Mouse (Mus musculus): Measurements from ENCODE around the gene Nqo1.

Nqo1 gene

DNA sequence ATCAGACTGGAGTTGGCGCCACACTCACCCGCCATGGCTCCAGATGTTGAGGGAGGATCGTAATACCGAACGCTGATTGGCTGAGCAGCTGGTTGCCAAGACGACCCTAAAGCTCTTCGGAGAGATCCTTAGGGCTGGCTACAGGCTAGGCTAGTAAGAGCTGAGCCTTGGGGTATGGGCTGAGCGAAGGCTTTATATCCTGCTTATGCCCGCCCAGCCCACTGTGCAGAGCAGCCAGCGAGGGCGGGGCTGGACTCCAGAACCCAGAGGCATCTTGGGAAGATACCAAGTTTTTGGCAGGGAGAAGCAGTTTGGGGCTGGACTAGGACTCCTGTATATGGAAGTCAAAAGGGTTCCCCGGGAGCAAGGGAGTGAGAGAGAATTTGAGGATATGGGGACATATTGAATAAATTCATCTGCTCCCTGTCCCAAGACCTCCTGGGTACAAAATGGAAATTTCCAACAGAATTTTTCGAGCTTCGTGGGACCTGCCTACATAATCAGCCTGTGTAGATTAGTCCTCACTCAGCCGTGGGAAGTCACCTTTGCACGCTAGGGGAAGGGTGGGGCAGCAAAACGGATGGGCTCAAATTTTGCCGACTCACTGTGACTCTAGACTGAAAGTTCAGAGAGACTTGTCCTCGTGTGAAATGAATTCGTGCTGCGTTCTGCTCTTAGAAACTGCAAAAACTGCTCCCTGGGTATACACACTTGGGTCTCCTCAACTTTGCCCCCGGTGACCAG, at the start of gene Nqo1:
Nqo1 (minus strand) TSS at position 169 of the 744 bp plus-strand sequence.
- DNase-seq (ENCODE audit: low read depth, low spot score): peak; percentile 98

DNA sequence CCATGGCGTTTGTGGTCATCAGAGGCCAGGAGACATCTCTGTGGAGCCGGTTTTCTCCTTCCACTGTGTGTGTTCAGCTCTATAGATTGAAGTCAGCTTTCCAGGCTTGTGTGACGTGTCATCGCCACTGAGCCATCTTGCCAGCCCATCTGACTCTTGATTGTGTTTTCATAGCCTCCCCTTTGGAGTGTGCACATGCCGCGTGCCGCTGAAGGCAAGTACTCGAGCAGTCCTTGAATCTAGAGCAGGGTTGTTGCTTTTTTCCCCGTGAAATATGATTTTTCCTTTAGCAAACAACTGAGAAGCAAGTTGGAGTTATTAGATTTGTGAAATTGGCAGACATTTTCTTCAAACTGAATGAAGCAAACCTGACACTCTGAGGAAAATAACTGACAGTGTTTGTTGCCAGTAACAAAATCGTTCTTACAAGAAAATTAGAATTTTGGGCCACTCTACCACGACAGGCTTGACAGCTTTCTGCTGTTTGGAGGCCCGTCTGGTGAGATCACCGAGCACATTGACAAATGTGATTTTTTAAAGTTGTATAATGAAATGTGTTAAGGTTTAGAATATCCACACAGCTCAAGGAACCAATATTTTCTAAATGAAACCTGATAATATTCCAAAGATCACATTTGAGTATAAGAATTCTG, 48.5 kb upstream of the Nqo1 start:
- no peak for DNase-seq (ENCODE audit: low read depth, low spot score)

DNA sequence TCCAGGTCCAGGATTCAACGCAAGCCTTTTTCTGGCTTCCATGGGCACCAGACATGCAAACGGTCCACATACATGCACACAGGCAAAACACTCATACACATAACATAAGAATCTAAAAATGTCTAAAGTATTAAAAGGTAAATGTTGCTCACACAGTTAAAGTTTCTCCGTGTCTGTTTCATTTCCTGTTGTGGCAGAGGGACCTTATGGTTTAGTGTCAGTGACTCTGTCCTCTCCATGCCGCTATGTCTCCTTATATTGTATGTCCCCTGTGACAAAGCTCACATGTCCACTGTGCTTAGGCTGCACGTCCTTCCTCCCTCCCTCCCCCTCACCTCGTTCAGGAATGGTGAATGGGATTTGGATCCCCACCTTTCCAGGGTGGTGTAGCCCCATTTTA, 46.6 kb upstream of the Nqo1 start:
- no peak for DNase-seq (ENCODE audit: low read depth, low spot score)

DNA sequence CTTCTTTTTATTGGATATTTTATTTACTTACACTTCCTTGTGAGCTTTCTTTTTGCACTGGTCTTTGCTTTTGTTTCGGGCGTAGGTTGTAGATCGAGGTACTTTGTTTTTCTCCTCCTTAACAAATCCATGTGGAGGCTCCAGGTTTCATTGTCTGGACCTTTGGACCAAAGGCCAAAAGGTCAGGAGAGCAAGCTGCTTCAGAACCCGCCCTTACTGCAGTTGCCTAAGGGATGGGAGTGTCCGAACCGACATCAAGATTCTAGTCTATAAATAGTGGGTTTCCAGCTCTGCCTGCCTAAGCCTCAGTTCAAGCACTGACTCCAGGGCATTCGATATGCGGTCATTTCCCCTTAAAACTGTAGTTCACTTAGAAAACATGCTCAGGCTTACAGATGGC, 46.1 kb upstream of the Nqo1 start:
- no peak for DNase-seq (ENCODE audit: low read depth, low spot score)

DNA sequence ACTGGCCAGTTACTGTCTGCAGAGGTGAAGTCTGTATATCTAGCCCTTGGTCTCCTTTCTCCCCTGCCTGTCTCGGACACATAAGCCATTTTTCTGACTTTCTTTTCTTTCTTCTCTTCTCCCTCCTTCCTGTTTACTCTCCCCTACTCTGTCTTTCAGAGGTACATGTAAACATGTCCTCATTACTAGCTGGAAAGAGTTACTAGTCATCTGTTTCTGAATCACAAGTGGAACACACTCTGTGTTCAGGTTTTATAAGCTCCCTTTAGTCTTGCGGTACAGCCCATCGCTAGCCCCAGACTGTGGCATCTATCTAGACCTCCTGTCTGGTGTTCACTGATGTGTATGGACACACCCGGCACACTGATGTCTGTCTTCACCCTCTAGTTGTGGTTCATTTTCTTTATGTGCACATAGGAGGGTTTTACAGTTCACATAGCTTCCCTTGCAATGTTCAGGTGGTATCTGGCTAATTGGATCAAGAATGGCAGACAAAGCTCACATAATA, 45.4 kb upstream of the Nqo1 start:
- no peak for DNase-seq (ENCODE audit: low read depth, low spot score)

DNA sequence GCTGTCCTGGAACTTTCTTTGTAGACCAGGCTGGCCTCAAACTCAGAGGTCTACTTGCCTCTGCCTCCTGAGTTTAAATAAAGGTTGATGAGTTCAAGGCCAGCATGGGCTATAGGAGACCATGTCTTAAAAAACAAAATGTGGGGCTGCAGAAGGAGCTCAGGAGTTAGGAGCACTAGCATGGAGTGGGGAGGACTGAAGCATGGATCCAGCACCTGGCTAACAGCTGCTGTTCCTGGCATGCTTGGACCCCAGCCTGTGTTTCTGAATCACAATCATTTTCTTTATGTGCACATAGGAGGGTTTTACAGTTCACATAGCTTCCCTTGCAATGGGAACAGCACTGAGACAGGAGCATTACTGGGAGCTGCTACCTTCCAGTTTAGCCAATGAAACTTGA, 44.7 kb upstream of the Nqo1 start:
- no peak for DNase-seq (ENCODE audit: low read depth, low spot score)

DNA sequence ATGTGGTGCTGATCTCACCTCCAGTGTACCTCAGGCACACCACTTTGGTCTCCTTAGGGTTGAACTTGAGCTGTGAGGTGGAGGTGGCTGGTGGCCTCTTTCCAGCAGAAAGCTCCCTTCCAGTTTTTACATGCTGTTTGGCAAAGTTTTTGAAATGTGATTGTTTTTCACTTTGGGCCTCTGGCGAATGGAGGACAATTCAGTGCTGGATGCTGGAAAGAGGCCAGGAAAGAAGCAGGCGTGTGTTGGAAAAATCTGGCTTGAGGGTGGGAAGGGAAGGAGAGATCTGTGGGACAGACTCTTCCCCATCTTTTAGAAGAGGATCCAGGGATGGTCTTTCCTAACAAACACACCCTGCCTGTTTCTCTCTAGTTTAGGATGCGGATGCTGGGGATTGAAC, 41.6 kb upstream of the Nqo1 start:
- DNase-seq (ENCODE audit: low read depth, low spot score): no peak

DNA sequence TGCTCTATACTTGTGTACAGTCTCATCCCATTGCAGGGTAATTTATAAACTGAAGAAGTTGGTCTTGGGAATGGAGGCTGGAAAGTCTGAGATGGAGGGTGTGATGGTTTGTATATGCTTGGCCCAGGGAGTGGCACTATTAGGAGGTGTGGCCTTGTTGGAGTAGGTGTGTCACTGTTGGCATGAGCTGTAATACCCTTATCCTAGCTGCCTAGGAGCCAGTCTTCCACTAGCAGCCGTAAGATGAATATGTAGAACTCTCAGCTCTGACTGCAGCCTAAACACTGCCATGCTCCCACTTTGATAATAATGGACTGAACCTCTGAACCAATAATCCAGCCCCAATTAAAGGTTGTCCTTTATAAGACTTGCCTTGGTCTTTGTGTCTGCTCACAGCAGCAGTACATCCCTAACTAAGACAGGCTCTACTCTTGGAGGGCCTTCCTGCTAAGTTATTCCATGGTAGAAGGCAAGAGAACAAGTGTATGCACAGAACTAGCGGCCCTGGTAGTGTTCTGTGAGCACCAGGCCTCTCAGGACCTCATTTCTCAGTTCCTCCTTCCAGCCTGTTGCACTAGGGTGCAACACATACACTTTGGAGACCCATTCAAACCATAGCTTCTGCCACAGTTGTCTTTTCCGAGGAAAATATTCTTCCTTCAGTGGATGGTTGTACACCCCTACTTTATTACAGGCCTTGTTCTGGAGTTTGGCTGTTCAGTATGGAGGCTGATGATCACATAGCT, 37.0 kb upstream of the Nqo1 start:
- no peak for DNase-seq (ENCODE audit: low read depth, low spot score)

DNA sequence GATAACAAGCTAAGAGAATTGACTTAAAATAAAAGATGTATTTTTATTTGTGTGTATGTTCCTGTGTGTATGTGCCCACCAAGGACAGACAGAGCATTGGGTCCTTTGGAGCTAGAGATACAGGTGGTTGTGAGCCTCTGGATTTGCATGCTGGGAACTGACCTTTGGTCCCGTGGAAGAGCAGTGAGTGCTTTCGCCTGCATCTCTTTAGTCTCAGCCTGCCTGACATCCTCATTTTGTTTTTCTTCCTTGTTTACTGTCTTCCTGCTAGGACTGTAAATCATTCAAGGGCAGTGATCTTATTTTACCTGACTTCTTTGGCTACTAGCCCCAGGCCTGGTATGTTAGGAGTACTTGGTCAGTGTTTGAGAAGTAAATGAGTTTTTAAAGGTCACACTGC, 34.7 kb upstream of the Nqo1 start:
- no peak for DNase-seq (ENCODE audit: low read depth, low spot score)

DNA sequence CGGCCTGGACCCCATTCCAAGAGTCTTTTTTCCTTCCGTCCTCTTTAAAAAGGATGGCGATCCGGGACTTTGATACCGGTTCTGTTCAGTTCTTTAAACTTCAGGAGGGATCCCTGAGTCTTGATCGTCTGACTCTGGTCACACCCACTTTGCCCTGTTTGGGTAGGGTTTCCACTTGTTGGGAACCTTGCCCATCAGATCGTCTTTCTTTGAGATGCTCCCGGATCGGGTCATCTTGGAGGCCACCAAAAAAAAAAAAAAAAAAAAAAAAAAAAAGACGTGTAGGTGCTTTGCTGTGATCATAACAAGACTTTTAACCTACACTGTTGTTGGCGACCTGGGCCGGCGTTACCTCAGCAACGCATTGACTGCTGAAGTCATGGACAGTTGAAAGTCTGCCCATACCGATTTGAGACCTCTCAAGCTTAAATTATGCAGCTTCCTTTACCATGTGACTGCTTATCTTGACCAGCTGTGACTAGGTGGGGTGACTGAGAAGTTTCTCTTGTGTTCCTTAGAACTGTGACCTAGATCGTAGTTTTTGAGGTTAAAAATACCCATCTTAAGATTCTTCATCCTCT, 33.9 kb upstream of the Nqo1 start:
- DNase-seq (ENCODE audit: low read depth, low spot score): no peak

DNA sequence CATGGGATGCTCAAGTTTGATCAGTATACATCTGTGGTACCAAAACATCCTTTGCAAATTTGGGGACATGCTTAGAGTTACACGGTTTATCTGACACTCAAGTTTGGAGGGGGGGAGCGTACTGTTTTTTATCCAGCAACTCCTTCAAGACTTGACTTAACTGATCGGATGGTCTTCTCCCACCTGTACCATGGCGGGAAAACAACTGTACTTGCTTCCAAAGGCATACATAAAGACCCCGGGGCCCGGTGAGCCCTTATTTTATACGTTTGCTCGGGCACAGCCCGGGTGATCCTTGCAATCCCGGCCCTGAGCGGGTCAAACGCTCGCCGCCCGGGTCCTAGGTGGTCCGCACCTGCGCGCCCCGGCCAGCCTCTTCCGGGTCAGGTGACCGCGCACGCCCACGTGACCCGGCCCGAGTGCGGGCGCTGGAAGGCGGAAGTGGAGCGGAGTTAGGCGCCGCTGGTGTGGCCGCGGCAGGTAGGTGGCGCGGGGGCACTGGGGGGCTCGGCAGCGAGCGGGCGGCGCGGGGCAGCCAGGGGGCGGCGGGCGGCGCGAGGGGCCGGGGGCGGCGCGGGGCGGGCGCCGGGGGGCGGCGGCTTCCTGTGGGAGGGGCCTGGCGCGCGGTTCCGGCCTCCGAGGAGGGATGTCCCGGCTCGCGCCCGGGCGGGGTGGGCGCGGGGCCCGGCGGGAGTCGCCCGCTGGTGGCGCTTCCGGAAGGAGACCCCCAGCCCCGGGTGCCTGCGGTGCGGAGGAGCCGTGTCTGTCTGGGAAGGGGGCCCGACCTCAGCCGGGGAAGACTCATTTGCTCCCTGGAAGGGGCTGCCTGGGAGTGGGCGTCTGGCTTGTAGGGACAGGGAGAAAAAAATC, 33.2 kb upstream of the Nqo1 start, which contains the start of gene Wwp2:
Wwp2 (plus strand) TSS at position 404 of the 870 bp plus-strand sequence.
- DNase-seq (ENCODE audit: low read depth, low spot score): peak; percentile 76

DNA sequence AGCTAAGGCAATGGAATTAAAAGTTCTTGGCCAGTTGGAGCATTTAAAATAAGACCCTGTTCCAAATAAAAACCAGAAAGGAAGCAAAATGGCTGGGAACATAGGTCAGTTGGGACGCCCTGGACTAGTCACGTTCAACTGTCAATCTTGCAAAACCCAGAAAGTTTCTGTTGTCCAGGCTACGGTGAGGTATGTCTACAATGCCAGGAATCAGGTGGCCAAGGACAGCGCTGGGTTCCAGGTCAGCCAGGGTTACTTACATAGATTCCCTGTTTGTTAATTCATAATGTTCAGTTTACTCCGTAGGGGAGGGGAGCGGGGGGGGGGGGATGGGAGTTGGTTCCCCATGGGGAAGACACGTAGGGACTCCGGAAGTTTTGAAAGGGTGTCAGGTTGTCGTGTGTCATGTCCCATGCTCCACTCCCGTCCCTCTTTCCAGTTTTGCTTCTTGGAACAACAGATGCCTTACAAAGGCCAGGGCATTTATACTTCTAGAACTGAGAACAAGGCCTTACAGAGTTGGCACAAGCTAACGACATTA, 32.5 kb upstream of the Nqo1 start:
- no peak for DNase-seq (ENCODE audit: low read depth, low spot score)

DNA sequence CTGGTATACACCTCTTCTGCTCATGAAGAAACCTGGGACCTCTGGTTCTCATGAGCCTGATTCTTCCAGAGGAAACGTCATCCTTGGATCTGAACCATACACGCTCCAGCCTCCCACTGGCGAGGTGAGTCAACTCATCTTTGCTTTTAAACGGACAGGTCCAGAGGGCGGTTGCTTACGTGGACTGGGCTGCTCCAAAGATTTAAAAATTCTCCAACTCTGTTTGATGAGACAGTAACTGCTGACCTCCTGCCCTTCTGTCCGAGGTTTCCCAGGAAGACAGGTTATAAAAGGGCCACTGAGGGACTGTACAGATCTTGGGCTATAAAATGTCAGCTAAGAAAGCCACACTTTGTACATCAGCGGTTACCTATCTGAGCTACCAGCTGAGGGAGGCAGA, 27.8 kb upstream of the Nqo1 start:
- no peak for DNase-seq (ENCODE audit: low read depth, low spot score)

DNA sequence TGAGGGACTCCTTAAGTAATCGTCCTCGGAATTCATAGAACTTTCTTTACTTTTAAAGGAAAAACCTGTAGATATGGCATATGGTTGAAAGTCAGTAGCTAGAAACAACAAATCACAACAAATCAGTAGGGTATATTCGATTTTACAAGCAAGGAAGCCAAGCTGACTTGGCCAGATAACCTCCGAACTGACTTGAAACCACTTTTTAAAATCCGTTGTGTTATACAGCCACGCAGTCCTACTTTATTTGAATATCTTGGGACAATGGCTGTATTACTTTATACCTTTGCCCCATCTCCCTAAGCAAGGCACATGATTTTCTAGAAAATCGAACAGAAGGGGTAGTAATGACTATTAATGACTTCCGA, 22.2 kb upstream of the Nqo1 start:
- DNase-seq (ENCODE audit: low read depth, low spot score): no peak

DNA sequence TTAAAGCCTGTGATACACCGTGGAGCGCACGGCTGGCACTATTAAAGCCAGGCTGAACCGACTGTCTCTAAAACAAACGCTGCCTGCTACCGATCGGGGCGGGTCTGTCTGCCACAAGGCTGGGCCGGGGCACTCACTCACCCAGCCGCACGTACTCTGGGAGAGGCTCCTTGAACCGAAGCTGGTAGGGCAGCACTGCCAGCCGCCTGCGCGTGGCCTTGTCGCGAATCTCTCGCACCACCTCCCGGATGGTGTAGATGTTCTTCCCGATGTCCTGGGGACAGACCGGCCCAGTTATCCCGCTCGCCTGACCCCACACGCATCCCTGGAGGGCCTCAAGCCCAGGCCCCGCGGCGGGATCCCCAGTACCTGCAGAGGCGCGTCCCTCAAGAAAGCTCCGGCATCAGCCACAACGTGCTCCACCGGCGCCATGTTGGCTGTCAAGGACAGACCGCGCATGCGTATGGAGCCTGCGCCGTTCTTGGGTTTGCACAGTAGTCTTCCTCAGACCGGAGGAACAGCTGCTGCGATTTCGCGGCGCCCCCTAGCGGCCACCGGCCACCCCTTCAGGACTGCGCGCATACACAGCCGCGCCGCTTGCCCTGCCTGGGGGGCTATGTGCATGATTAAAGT, 21.7 kb upstream of the Nqo1 start, which contains the start of gene Nob1:
Nob1 (minus strand) TSS at position 455 of the 633 bp plus-strand sequence.
- DNase-seq (ENCODE audit: low read depth, low spot score): peak; percentile 97

DNA sequence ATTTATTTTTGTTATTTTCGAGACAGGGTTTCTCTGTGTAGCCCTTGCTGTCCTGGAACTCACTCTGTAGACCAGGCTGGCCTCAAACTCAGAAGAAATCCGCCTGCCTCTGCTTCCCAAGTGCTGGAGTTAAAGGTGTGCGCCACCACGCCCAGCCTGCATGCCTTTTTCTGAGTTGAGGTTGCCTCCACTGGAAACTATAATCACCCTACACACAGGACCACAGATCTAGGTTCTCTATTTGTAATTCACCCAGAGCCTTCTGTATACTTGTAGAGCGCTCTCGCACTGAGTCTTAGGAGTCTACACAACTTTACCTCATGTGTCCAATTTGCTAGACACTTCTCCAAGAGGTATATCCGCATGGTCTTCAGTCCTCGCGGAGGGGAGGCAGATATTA, 21.2 kb upstream of the Nqo1 start:
- DNase-seq (ENCODE audit: low read depth, low spot score): no peak

DNA sequence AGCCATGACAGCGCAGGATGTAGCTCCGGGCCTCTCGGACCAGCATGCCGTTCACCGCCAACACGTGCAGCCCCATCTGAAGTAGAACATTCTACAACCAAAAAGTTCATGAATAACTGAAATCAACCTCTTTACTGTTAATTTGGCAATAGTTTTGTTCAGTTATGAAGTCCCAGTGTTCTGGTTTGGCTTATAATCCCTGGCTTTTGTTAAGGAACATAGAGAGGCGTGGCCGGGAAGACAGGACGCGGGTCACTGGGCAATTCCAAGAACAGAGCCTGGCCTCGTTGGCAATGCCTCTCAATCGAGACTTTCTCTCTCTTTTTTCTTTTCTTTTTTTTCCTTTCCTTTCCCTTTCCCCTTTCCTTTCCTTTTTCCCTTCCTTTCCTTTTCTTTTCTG, 14.0 kb upstream of the Nqo1 start:
- DNase-seq (ENCODE audit: low read depth, low spot score): no peak

DNA sequence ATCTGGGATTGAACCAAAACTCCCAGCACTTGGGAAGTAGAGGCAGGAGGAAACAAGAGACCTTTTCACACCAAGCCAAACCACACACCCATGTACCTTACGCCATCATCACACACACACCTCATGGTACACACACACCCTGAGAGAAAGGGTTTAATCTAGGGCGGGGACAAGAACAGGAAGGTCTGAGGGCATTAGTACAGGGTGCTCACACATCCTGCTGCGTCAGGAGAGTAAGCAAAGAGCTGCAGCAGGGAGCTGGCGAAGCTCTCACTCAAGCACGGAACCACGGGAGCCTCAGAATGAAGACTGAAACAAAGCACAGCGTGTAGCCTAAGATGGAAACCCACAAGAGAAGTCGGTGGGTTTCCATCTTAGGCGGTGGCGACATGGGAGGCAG, 10.9 kb upstream of the Nqo1 start:
- DNase-seq (ENCODE audit: low read depth, low spot score): no peak

DNA sequence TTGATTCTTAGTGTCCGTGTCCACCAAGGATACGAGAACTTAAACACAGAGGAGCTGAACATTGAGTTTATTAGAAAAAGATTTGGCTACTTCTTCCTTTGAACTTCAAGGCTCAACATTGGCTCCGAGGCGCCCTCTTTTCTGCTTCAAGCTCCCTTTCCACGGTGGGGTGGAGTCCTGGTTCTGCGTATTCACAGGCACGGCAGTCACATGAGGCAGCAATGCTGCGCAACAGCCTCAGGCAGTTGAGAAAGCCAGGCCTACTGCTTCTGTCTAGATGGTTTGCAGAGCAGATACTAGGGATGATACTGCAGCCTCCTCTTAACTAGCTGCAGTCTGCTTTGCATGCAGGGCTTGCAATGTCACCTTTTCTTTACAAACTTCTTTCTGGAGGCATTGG, 9.5 kb upstream of the Nqo1 start:
- no peak for DNase-seq (ENCODE audit: low read depth, low spot score)

DNA sequence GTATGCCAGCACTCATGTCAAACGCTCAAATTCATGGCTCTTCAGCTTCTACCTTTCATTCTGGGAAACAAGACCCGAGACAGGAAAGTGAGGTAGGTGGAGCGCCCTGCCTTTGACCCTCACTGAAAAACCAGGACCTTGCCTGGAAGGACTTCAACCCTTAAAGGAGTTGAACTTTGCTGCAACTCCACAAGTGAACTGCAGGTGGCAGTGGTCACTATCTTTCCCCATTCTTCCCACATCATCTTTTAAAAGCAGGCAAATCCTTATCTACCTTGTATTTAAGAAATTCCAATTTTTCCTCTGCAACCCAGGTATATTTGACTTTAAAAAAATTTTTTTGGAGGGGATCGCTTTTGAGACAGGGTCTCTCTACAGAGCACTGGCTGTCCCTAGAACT, 8.4 kb upstream of the Nqo1 start:
- peak; percentile 55 for DNase-seq (ENCODE audit: low read depth, low spot score)

All from WW6 (cell line).